Mouse (Mus musculus) embryo, embryonic 10.5 days (tissue): ENCODE data around the gene Lhb.
"Not testable (repeated sequence)": the region's sequence is repeated elsewhere in the genome, so short reads cannot be mapped to it uniquely, and the experiment has no call there.

Source experiments
- DNase-seq: peaks from one replicate; pipeline ENCODE4 v3.0.0-alpha.2; 2015; ENCODE audit warnings: low spot score

The Lhb gene

DNA sequence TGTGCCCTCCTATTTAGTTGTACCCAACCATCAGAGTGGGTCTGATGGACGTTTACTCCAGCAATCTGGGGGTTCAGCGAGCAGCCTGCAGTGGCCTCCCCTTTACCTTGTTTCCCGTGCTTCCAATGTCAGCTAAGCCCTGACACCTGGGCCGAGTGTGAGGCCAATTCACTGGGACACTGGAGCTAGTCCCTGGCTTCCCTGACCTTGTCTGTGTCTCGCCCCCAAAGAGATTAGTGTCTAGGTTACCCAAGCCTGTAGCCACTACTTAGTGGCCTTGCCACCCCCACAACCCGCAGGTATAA is at the start of gene Lhb:
Gene Lhb (plus strand): TSS at position 206 of the 305 bp plus-strand sequence.
- no peak for DNase-seq

DNA sequence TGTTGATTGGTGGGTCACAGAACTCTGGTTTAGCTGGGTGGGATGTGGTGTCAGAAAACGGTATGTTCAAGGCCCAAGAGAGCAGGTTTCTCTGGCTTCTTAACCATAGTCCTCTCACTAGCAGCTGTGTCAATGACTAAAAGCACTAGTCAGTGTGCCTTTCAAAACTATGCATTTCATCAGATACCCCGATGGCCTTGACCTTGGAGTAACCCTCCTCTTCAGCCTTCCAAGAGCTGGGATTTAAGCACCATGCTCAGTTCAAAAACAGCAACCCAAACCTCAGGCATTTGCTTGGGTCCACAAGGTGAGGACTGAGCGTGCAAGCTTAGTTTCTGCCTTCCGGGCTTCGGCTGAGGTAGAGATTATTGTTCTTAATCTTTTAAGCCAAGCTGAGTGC is 48.2 kb upstream of the Lhb start:
- no peak for DNase-seq

DNA sequence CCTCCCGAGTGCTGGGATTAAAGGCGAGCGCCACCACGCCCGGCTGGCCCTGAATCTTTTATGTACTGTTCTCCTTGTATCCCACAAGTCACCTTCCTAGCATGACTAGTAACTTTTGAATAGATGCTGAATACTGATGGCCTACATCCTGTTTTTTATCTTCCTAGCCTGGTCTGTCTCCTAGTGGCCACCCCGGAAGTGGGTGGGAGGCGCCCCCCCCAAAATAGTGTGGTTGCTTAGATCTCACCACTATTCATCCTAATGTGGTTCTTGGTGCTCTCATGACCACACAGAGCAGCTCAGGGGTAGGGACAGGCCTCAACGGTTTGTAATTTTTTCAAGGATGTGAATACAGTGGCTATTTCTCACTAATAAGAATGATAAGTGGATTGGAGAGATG is 46.0 kb upstream of the Lhb start:
- DNase-seq: no peak

DNA sequence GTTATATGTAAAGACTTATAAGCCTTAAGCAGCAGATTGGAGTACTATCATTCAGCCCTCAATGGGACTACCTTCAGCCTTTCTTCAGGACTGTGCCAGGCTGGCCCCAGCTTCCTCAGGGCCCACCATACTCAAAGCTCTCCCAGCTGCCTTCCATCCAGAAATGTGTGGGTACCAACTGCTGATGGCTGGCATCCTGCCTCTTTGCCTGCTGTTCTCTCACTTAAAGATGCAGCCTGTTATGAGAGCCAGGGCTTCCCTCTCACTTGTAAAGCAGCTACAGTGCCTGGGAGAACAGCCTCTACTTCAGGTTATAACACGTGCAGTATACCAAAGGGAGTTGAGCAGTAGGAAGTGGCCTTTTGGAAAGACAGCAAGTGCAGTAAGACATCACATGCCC is 44.6 kb upstream of the Lhb start:
- no peak for DNase-seq

DNA sequence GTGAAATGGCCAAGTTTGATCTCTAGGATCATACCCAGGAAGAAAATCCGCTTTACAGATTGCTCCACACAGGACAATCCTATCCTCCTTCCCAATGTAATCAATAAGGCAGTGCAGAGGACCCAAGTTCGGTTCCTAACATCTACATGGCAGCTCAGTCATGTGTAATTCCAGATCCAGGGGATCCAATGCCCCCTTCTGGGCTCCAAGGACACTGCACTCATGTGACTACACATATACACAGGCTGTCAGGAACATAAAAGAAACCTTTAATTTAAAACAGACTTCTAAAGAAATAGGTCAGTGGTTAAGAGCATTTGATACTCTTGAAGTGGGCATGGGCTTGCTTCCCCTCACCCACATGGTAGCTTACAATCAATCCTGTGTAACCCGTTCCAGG is 34.5 kb upstream of the Lhb start:
- DNase-seq: peak; percentile 48

DNA sequence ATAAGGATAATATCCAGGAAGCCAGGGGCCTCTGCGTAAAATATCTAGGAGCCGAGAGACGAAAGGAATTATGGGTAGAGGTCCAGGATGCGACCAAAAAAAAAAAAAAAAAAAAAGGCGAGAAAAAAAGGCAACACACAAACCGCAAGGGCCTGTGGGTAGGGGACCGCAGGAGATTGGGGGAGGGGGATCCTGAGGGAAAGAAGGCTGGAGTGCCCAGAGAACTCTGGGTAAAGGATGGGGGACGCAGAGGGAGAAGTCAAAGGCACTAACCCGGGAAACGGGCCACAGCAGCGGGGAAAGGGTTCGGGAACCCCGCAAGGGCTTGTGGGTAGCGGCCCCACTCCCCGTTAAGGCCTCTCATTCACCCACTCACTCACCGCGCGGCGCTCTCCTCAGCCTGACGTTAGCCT is 25.5 kb upstream of the Lhb start:
- peak; percentile 92 for DNase-seq

DNA sequence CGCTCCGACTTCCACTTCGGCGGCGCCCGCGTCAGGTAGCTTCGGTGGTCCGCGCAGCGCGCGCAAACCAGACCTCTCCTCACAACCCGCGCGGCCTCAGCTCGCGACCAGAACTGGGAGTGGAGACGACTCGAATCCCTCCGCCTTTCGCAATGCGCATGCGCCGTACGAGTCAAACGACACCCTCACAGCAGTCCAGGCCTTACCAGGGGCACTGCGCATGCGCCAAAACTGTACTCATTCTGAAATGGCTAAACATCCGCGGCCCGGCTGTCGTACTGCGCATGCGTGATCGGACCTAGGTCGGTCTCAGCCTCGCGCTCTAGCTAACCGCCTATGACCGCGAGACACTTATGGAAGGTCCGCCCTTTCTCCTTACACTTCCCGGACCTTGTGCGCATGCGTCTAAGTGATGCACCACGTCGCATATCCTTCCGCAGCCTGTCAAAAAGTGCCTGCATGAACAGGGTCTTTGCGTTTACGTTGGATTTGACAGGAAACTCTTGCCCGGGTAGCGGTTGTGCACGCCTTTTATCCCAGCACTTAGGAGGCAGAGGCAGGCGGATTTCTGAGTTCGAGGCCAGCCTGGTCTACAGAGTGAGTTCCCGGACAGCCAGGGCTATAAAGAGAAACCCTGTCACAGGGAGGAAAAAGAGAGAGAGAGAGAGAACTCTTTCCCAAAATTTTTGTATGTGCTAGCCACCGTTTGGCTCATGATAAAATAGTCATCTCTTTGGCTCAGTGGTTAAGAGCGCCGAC is 24.9 kb upstream of the Lhb start, which contains the start of gene Snrnp70:
Gene Snrnp70 (minus strand): TSS at position 165 of the 759 bp plus-strand sequence.
- peak; percentile 100 for DNase-seq

DNA sequence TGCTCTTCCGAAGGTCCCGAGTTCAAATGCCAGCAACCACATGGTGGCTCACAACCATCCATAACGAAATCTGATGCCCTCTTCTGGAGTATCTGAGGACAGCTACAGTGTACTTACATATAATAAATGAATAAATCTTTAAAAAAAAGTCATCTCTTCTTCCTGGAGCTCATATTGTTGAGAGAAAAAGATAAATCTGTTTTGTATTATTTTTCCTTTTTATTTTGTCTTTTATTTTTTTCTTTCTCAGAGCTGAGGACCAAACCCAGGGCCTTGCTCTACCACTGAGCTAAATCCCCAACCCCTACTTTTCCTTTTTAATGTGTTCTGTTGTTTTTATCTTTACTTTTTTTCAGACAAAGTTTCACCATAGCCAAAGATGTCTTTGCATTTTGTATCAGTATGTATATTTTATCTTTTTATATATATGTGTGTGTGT is 24.3 kb upstream of the Lhb start:
- not testable (repeated sequence) for DNase-seq

DNA sequence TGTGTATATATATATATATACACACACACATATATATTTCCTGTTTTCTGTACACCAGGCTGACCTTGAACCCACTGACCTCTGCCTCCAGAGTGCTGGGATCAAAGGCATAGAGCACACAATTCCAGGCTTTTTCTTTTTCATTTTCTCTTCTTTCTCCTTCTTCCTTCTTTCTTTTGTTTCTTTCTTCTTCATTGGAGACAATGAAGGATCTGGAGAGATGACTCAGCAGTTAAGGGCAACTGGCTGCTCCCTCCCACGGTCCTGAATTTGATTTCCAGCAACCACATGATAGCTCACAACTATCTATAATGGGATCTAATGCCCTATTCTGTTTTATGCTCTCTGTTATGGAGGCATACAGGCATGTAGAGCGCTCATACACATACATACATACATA is 23.8 kb upstream of the Lhb start:
- no peak for DNase-seq

DNA sequence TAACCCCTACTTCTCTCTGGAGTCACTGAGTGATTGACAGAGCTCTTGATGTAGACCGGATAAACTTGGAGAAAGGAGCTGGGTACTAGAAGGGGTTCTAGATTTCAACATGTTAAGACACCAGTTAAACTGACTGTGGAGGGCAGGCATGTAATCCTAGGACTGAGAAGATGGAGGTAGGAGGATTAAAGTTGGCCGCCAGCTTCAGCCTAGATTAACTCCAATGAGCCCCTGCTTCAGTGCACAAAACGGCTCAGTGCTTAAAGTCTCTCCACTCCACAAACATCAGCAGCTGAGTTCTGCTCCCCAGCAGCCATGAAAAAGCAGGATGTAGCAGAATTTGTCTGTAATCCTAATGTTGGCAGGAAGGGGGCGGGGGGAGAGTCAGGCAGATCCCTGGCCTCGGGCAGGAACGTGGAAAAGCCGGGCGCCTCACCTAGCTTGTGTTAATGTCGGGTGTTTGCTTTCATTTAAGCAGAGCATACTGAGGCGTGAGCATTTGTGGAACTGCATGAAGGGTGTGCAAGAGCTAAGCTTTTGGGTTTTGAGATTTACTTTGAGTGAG is 19.0 kb upstream of the Lhb start:
- DNase-seq: no peak

DNA sequence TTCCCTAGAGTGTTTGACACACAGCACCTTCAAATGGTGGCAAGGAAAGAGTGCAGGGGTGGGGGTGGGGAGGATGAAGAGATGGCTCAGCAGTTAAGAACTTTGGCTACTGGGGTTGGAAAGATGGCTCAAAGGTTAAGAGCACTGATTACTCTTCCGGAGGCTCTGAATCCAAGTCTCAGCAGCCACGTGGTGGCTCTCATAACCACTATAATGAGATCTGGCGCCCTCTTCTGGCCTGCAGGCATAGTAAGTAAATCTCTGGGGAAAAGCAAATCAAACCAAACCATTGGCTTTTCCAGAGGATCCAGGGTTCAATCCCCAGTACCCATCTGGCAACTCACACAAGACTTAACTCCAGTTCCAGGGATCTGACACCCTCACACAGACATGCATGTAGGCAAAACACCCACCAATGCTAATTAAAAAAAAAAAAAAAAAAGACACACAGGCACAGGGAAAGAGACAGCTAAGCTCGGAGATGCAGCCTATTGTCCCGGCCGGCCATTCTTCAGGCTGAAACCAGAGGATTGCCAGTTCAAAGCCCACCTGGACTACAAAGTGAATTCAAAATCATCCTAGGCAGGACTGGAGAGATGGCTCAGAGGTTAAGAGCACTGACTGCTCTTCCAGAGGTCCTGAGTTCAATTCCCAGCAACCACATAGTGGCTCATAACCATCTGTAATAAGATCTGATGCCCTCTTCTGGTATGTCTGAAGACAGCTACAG is 16.9 kb upstream of the Lhb start:
- peak; percentile 85 for DNase-seq

DNA sequence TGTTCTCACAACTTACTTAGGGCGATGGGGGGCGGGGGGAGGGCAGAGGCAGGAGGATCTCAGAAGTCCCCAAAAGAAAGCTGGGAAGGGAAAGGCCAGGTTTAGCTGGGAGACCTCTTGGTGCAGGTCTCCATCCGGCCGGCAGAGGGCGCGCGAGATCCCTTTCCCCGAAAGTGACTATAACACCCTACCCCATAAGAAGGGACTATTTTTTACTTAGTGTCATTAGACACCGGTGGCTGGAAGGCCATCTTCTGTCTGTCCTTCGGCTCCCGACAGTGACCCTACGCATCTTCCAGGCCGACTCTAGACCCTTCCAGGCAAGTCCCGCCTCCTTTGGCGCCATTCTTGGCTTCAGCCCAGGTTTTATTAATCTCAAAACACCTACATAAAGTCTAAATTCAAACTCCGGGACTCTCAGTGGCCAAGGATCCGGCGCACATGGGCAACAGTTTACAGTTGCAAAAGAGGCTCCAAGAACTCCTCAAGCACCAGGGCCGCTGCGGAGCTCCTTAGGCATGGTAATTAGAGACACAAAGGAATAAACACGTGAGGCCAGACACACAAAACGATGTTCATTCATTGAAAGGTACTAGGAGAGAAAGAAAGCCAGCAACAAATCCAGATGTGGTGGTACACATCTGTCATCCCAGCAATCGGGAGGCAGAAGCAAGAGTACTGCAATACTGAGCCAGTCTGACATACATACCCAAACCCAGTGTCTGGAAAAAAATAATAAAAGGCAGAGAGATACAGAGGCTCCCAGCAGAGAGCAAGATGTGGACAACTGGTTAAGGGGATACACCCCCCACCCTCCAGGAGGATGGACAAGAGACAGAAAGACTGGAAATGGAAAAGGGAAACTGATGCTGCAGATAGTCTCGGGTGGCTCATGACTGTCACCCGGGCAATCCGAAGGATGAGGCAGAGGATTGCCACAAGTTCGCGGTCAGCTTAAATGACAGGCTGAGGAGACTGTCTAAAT is 15.2 kb upstream of the Lhb start, which contains the start of gene Kcna7:
Gene Kcna7 (plus strand): TSS at position 563 of the 985 bp plus-strand sequence.
- peak; percentile 69 for DNase-seq

DNA sequence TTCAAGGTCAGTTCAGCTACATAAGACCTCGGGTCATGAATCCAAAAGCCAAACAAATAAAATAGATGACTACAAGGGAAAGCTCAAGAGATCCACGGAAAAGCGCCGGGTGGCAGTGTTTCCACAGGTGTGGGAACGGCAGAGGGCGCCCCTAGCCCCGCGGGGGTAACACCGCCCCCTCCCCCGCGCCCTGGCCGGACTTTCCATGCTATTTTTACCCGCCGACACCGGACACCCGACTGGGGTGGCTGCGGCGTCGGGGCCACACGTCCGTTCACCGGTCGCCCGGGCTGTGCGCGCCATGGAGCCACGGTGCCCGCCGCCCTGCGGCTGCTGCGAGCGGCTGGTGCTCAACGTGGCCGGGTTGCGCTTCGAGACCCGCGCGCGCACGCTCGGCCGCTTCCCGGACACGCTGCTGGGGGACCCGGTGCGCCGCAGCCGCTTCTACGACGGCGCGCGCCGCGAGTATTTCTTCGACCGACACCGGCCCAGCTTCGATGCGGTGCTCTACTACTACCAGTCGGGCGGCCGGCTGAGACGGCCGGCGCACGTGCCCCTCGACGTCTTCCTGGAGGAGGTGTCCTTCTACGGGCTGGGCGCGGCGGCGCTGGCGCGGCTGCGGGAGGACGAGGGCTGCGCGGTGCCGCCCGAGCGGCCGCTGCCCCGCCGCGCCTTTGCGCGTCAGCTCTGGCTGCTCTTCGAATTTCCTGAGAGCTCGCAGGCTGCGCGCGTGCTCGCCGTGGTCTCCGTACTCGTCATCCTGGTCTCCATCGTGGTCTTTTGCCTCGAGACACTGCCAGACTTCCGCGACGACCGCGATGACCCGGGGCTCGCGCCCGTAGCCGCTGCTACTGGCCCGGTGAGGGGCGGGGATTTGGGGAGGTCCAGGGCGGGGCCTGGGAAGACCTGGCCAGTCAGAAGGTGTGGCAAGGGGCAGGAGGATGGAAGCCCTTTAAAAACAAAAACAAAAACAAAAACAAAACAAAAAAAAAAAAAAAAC is 14.2 kb upstream of the Lhb start:
- no peak for DNase-seq

DNA sequence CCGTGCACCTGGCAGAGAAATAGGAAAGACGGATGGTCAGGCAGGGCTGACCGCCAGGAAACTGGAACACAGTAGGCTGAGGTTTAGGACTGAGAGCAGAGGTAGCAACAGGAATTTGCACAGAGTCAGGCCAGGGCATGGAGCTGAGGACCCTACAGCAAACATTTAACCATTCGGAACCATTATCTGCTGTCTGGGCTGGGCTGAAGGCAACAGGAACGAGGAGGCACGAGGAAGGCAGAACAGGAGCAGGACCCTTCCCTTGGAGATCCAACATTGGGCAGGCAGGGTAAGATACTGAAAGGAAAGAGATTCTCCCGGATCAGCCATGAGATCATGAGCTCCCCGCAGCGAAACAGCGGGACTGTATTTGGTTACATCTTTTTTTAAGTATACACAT is 12.8 kb upstream of the Lhb start:
- DNase-seq: no peak

DNA sequence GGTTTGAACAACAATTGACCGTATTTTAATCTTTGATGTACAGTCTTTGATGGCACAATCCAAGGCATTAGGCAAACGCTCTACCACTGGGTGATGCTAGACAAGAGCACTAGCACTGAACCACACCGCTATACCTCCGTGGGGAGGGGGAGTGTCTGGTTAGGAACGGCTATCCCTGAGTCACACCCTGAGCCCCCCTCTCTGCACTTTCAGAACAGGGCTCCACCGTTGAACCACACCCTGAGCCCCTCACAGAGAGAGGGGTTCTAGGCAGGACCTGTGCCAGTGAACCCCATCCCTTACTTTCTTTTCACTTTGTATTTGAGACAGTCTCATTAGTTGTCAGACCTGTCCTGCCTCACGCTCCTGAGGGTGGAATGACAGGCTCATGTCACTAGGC is 12.3 kb upstream of the Lhb start:
- DNase-seq: no peak

DNA sequence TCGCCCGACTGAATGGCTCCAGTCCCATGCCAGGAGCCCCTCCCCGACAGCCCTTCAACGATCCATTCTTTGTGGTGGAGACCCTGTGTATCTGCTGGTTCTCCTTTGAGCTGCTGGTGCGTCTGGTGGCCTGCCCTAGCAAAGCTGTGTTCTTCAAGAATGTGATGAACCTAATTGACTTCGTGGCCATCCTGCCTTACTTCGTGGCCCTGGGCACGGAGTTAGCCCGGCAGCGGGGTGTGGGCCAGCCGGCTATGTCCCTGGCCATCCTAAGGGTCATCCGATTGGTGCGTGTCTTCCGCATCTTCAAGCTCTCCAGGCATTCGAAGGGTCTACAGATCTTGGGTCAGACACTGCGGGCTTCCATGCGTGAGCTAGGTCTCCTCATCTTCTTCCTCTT is 11.7 kb upstream of the Lhb start:
- no peak for DNase-seq

DNA sequence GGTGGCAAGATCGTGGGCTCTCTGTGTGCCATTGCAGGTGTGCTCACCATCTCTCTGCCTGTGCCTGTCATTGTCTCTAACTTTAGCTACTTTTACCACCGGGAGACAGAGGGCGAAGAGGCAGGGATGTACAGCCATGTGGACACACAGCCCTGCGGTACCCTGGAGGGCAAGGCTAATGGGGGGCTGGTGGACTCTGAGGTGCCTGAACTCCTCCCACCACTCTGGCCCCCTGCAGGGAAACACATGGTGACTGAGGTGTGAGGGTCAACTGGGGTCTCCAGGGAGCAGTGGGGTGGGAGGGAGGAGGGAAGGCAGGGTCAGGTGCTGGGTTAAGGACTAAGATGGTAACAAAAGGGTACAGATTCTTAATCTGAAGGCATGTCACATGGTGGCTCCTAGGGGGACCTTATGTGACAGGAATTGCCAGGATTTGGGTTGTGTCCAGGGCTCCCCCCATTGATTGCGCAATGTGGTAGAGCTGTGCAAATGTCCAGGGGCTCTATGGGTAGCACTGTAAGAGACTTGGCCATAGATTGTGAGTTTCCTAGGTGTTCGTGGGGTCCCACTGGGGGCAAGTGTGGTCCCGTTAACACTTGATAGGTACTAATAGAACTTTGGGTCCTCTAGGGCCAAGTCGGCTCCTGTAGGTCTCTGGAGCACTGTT is 11.0 kb upstream of the Lhb start:
- DNase-seq: no peak

DNA sequence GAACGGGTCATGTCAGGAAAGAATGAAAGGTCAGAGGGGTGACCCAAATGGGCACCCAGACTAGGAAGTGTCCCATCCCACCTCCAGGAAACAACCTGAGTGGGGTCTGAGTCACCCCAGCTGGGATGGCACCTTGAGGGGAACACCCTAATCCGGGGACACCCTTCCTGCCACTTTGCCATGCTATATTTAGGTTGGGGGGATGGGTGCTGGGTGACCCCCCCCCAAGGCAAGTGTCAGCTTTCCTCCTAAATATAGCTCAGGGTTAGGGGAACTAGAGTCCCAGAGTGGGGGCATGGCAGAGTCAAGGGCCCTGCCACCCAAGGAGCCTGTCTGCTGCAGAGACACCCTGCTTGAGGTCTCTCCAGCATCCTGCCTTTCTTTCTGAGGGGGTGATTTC is 8.2 kb upstream of the Lhb start:
- no peak for DNase-seq

DNA sequence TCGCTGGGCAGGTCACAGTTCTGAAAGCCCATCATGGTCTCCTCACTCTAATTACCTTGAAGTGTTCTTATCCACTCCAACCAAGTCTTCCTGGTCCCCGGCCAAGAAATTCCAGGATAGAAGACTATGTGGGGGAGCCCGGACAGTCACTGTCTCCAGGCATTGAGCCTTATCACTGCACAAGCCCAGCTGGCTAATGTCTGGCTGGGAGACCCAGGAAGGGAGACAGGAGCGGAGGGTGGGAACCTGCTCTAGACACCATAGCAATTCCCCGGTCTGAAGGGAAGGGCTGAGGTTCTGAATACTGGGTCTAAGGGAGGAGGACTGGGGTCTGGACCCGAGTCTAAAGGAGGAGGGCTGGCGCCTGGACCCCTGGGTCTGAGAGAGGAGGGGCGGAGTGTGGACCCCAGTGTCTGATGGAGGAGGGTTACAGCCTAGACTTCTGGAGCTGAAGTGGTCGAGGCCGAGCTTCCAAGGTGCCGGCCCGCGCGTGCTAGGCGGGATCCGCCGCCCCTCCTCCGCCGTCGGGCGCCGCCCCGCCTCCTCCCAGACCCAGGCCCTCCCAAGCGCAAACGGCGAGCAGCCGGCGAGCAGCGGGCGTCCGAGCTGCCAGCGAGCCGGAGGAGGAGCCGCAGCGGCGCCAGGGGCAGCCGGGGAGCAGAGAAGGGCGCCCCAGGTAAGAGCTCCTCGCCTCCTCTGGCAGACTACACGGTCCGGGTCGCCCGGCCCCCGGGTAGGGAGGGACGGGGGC is 7.3 kb upstream of the Lhb start, which contains the start of gene Ntf5:
Gene Ntf5 (plus strand): TSS at position 583 of the 751 bp plus-strand sequence.
- peak; percentile 65 for DNase-seq
